ENCODE assay signal across 9 mouse cellular contexts in the genomic region with DNA sequence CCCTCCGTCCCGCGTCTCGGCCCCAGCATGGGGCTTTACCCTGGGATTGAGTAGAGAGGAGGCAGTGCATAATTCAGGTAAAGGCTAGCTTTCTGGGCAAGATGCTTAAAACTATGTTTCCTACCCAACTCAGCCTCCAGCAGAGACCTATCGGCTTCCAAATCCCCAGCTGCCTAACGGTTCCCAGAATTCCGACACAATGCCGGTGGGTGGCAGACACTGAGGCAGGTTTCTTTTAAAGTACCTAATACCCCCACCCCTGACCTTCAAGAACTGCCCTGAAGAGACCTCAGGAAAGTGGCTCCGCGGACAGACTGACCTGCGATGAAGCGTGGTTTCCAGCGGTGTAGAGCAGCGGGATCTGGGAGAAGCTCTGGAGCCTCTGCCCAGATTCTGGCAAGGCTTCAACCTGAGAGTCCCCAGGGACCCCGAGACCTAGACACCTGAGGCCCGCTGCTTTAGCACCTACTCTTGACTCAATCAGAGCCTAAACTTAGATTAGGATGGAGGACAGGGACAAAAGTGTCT. TPM values are rescaled to one million over a fixed set of nuclear protein-coding genes. Genes with fewer than 3 reads are reported as not detected.
DNase-seq lines count a peak whose midpoint lies in the region; ATAC-seq and TF ChIP-seq lines count a peak whose summit lies in the region.
"Had no signal": no experiment of that assay in that cellular context is flagged by ENCODE, and none has a peak within 500 bp of the region (broad histone marks: within the 10 kb centered on the region; RNA-seq: fewer than 3 reads in every experiment).

No protein-coding gene starts in this region.

- H3K27ac ChIP-seq in kidney, embryonic 14.5 days (ENCODE audit: low read depth, low read length): 0 out of 2 replicates have a peak overlapping the region, but pooled peaks have one; percentile 71
- H3K27ac ChIP-seq in embryonic facial prominence, embryonic 11.5 days (replicated peaks; ENCODE audit: low read depth, low read length): no peak overlapping the region
- H3K27ac ChIP-seq in intestine, embryonic 15.5 days: 0 out of 2 replicates have a peak overlapping the region, but pooled peaks have one; percentile 4
- no peak overlapping the region for H3K27ac ChIP-seq in neural tube, embryonic 12.5 days
- H3K27ac ChIP-seq in cerebellum, adult 2 months (ENCODE audit: insufficient read depth, low read length): no peak overlapping the region

- peaks cover 13% of the 10 kb centered on the region; the same call in 1 of the 2 replicates for H3K4me1 ChIP-seq in kidney, embryonic 14.5 days (ENCODE audit: control insufficient read depth, insufficient read depth, low read length)
- H3K4me1 ChIP-seq in embryonic facial prominence, embryonic 11.5 days (ENCODE audit: control insufficient read depth, insufficient read depth, low read length): peaks cover 8% of the 10 kb centered on the region; the same call in 1 of the 2 replicates
- H3K4me1 ChIP-seq in intestine, embryonic 15.5 days (replicated peaks): peaks cover 29% of the 10 kb centered on the region
- peaks cover 26% of the 10 kb centered on the region for H3K4me1 ChIP-seq in neural tube, embryonic 12.5 days
- peaks cover 4% of the 10 kb centered on the region; the same call in 1 of the 2 replicates for H3K4me1 ChIP-seq in cerebellum, adult 2 months (ENCODE audit: control insufficient read depth, insufficient read depth, low read length)

- H3K9me3 ChIP-seq in kidney, embryonic 14.5 days (ENCODE audit: control insufficient read depth, low read length): no peaks in the 10 kb centered on the region
- H3K9me3 ChIP-seq in embryonic facial prominence, embryonic 11.5 days (replicated peaks; ENCODE audit: control insufficient read depth, low read length): no peaks in the 10 kb centered on the region
- no peaks in the 10 kb centered on the region for H3K9me3 ChIP-seq in intestine, embryonic 15.5 days
- H3K9me3 ChIP-seq in neural tube, embryonic 12.5 days: no peaks in the 10 kb centered on the region

- DNase-seq in kidney, adult 18-20 months: no peak
- no peak for DNase-seq in embryonic facial prominence, embryonic 11.5 days (ENCODE audit: low spot score)
- no peak for DNase-seq in cerebellum, adult 2 months
- DNase-seq in left cerebral cortex, postnatal 14 days (ENCODE audit: low spot score in 2 of 2): no peak
- DNase-seq in left cerebral cortex, postnatal 4 days: no peak

- intact Hi-C loops in left cerebral cortex, postnatal 14 days (cut with DNase I): no loop called here
- intact Hi-C loops in left cerebral cortex, postnatal 4 days (cut with DNase I): no loop called here

- no peak for TF ChIP-seq CTCF in cerebellum, adult 2 months (IDR thresholded peaks at IDR 0.05; ENCODE audit: borderline replicate concordance, insufficient read depth, low read depth, low read length)

- ATAC-seq in kidney, embryonic 14.5 days (ENCODE audit: low FRiP score, low TSS enrichment): no peak; the same call in 1 of the 2 replicates
- no peak for ATAC-seq in embryonic facial prominence, embryonic 11.5 days (replicated peaks; ENCODE audit: insufficient number of reproducible peaks, low FRiP score, low TSS enrichment, low read depth)
- no peak for ATAC-seq in intestine, embryonic 15.5 days
- no peak for ATAC-seq in neural tube, embryonic 12.5 days (ENCODE audit: low FRiP score, low read depth)

- WGBS in kidney, embryonic 14.5 days: 0% methylated on average over 16 of the region's 16 CpGs
- under 1% methylated on average over 16 of the region's 16 CpGs for WGBS in embryonic facial prominence, embryonic 11.5 days
- WGBS in intestine, embryonic 15.5 days: 2% methylated on average over 16 of the region's 16 CpGs
- under 1% methylated on average over 16 of the region's 16 CpGs for WGBS in neural tube, embryonic 12.5 days
- 2% methylated on average over 16 of the region's 16 CpGs for WGBS in cerebellum, adult 2 months

- peak overlapping the region; percentile 49 for H3K4me3 ChIP-seq in kidney, embryonic 14.5 days (ENCODE audit: low read length)
- H3K4me3 ChIP-seq in embryonic facial prominence, embryonic 11.5 days (ENCODE audit: low read depth, low read length): peak overlapping the region; percentile 38
- peak overlapping the region; percentile 42 for H3K4me3 ChIP-seq in intestine, embryonic 15.5 days (replicated peaks)
- peak overlapping the region; percentile 40 for H3K4me3 ChIP-seq in neural tube, embryonic 12.5 days
- H3K4me3 ChIP-seq in cerebellum, adult 2 months (replicated peaks; ENCODE audit: insufficient read depth, low read depth, low read length): no peak overlapping the region

- peaks cover 22% of the 10 kb centered on the region for H3K27me3 ChIP-seq in kidney, embryonic 14.5 days (ENCODE audit: control insufficient read depth, insufficient read depth, low read length)
- H3K27me3 ChIP-seq in embryonic facial prominence, embryonic 11.5 days (ENCODE audit: control insufficient read depth, insufficient read depth, low read length): peaks cover 27% of the 10 kb centered on the region
- H3K27me3 ChIP-seq in intestine, embryonic 15.5 days (replicated peaks): peaks cover 36% of the 10 kb centered on the region
- peaks cover 54% of the 10 kb centered on the region for H3K27me3 ChIP-seq in neural tube, embryonic 12.5 days (replicated peaks)
- H3K27me3 ChIP-seq in cerebellum, adult 2 months (ENCODE audit: control insufficient read depth, insufficient read depth, low read length): peaks cover 1% of the 10 kb centered on the region; the same call in 1 of the 2 replicates

- TF ChIP-seq POLR2A in cerebellum, adult 2 months (IDR thresholded peaks at IDR 0.05; ENCODE audit: borderline replicate concordance, insufficient read depth, low read length): no peak

- H3K36me3 ChIP-seq in kidney, embryonic 14.5 days (ENCODE audit: control insufficient read depth, insufficient read depth, low read length): no peaks in the 10 kb centered on the region
- no peaks in the 10 kb centered on the region for H3K36me3 ChIP-seq in embryonic facial prominence, embryonic 11.5 days (replicated peaks; ENCODE audit: control insufficient read depth, insufficient read depth, low read depth, low read length)
- H3K36me3 ChIP-seq in intestine, embryonic 15.5 days: no peaks in the 10 kb centered on the region
- no peaks in the 10 kb centered on the region for H3K36me3 ChIP-seq in neural tube, embryonic 12.5 days

- peak overlapping the region; percentile 88 for H3K4me2 ChIP-seq in kidney, embryonic 14.5 days (replicated peaks; ENCODE audit: low read depth, low read length)
- H3K4me2 ChIP-seq in embryonic facial prominence, embryonic 11.5 days (ENCODE audit: low read depth, low read length): peak overlapping the region; percentile 89
- H3K4me2 ChIP-seq in intestine, embryonic 15.5 days (replicated peaks): peak overlapping the region; percentile 89
- H3K4me2 ChIP-seq in neural tube, embryonic 12.5 days (replicated peaks): peak overlapping the region; percentile 90

- peak overlapping the region; percentile 60; the same call in 1 of the 2 replicates for H3K9ac ChIP-seq in kidney, embryonic 14.5 days (ENCODE audit: low read depth, low read length)
- H3K9ac ChIP-seq in embryonic facial prominence, embryonic 11.5 days (replicated peaks; ENCODE audit: low read length): peak overlapping the region; percentile 37
- peak overlapping the region; percentile 14 for H3K9ac ChIP-seq in intestine, embryonic 15.5 days
- peak overlapping the region; percentile 45; the same call in 1 of the 2 replicates for H3K9ac ChIP-seq in neural tube, embryonic 12.5 days

RNA-seq across cellular contexts. Expression of gene Cyp1b1, which starts 0.4 kb away (rescaled TPM):
- 9.0 and 16.5 TPM in 2 replicates for polyA plus RNA-seq in kidney, embryonic 14.5 days (2014; fragmentation: Nextera tagmentation; extraction: Ambion mirVana)
- 7.2 and 7.7 TPM in 2 replicates for polyA plus RNA-seq in embryonic facial prominence, embryonic 11.5 days (2014; fragmentation: Nextera tagmentation; extraction: Ambion mirVana)
- 8.5 and 8.6 TPM in 2 replicates for polyA plus RNA-seq in intestine, embryonic 15.5 days (2015; fragmentation: Nextera tagmentation; extraction: Ambion mirVana)
- polyA plus RNA-seq in neural tube, embryonic 12.5 days (2016; fragmentation: Nextera tagmentation; extraction: Ambion mirVana): 8.8 and 10.0 TPM in 2 replicates
- polyA plus RNA-seq in cerebellum, adult 2 months (2012; rRNA removed): 1.1 and 1.6 TPM in 2 replicates
- 1 to 10 TPM; 3.3 to 4.2 TPM for total RNA-seq in left cerebral cortex, postnatal 14 days (2021)
- 1 to 10 TPM; 5.9 to 8.0 TPM for total RNA-seq in left cerebral cortex, postnatal 4 days (2021)
- total RNA-seq: MEL had no signal

Comparison
In these comparisons a context has a peak if more than half of its experiments do, and no peak if none do; other contexts are left out.
1. H3K27ac ChIP-seq: peak in kidney, embryonic 14.5 days (single experiment) and intestine, embryonic 15.5 days (single experiment); none in embryonic facial prominence, embryonic 11.5 days (single experiment), neural tube, embryonic 12.5 days (single experiment) and cerebellum, adult 2 months (single experiment).
2. Peak in every context shown above with its lines, with median percentiles within 50 percentile points of each other: H3K4me2 ChIP-seq and H3K9ac ChIP-seq.